Mouse (Mus musculus) gastrocnemius, adult 2 months (tissue): Measurements from ENCODE around the gene Ptprg. TPM values are rescaled to one million over a fixed set of nuclear protein-coding genes. Genes with fewer than 3 reads are reported as not detected.

ENCODE experiments used
- DNase-seq: peaks from one replicate; pipeline ENCODE4 v3.0.0; 2022
- H3K27ac ChIP-seq: fragments of 200-600 bp; 2 replicates; pipeline ENCODE4 v1.8.1; 2022; ENCODE audit warnings: mild to moderate bottlenecking
- H3K4me3 ChIP-seq: fragments of 200-600 bp; 2 replicates; pipeline ENCODE4 v1.8.1; 2022; ENCODE audit warnings: mild to moderate bottlenecking, moderate library complexity
- CTCF ChIP-seq: fragments of 200-600 bp; IDR thresholded peaks from 2 replicates; pipeline ENCODE4 v1.8.1; 2022; ENCODE audit warnings: antibody characterized with exemption, mild to moderate bottlenecking, moderate library complexity
- intact Hi-C: fragments of 180-260 bp; cut with DNase I; formaldehyde crosslinking; loops from one replicate; pipeline ENCODE4 v1.15.1; 2025
- total RNA-seq, 2 experiments: library from RNA; stranded (reverse); gene quantifications; 2 replicates each; pipeline ENCODE4 v1.2.3; 2021

Ptprg gene
- total RNA-seq, 2 experiments from 2014 or later, result 26.3 to 32.5 TPM

- intact Hi-C loops, result no loop called here
- DNase-seq, result no peak
- no peak for TF ChIP-seq CTCF
- Histone ChIP-seq H3K27ac (no peak overlapping the region), H3K4me3 (no peak overlapping the region)
These were observed 56.7 kb downstream of the Ptprg start for GRCm38 (mm10) chr14:11609857-11610582.

- TF ChIP-seq CTCF, result no peak
- no peak for DNase-seq
- Histone ChIP-seq H3K4me3 (no peak overlapping the region), H3K27ac (no peak overlapping the region)
- intact Hi-C loops, result no loop called here
These were observed 59.1 kb downstream of the Ptprg start for GRCm38 (mm10) chr14:11612426-11612825.

- no peak for DNase-seq
- intact Hi-C loops, result no loop called here
- Histone ChIP-seq H3K27ac (no peak overlapping the region), H3K4me3 (no peak overlapping the region)
- TF ChIP-seq CTCF, result no peak
These were observed 59.8 kb downstream of the Ptprg start for GRCm38 (mm10) chr14:11613146-11613545.

GRCm38 (mm10) chr14:11615697-11616096 lies 62.4 kb downstream of the Ptprg start:
- no peak for DNase-seq
- no peak overlapping the region for H3K27ac ChIP-seq
- no peak overlapping the region for H3K4me3 ChIP-seq
- intact Hi-C loops, result no loop called here
- TF ChIP-seq CTCF, result no peak

GRCm38 (mm10) chr14:11617362-11617761 lies 64.0 kb downstream of the Ptprg start:
- no peak for DNase-seq
- H3K4me3 ChIP-seq, result no peak overlapping the region
- no peak for TF ChIP-seq CTCF
- intact Hi-C loops, result no loop called here
- no peak overlapping the region; the same call in 1 of the 2 replicates for H3K27ac ChIP-seq

- intact Hi-C loops, result no loop called here
- no peak overlapping the region for H3K27ac ChIP-seq
- DNase-seq, result no peak
- no peak overlapping the region for H3K4me3 ChIP-seq
- TF ChIP-seq CTCF, result no peak
These were observed 64.9 kb downstream of the Ptprg start for GRCm38 (mm10) chr14:11618140-11618705.

- H3K27ac ChIP-seq, result no peak overlapping the region
- no peak overlapping the region for H3K4me3 ChIP-seq
- intact Hi-C loops, result no loop called here
- no peak for DNase-seq
- no peak for TF ChIP-seq CTCF
These were observed 66.3 kb downstream of the Ptprg start for GRCm38 (mm10) chr14:11619606-11620005.

- no peak for DNase-seq
- no peak for TF ChIP-seq CTCF
These were observed 67.0 kb downstream of the Ptprg start for GRCm38 (mm10) chr14:11620314-11620713.

GRCm38 (mm10) chr14:11620962-11621568 lies 67.7 kb downstream of the Ptprg start:
- no peak for DNase-seq
- intact Hi-C loops, result no loop called here
- Histone ChIP-seq H3K4me3 (no peak overlapping the region), H3K27ac (no peak overlapping the region)
- no peak for TF ChIP-seq CTCF

More at GRCm38 (mm10) chr14:11620314-11620713, 67.0 kb downstream of the Ptprg start:
- intact Hi-C loops, result no loop called here
- no peak overlapping the region for H3K27ac ChIP-seq
- no peak overlapping the region for H3K4me3 ChIP-seq

- intact Hi-C loops, result no loop called here
- TF ChIP-seq CTCF, result no peak
- no peak for DNase-seq
- H3K27ac ChIP-seq, result no peak overlapping the region
- no peak overlapping the region for H3K4me3 ChIP-seq
These were observed 70.2 kb downstream of the Ptprg start for GRCm38 (mm10) chr14:11623576-11623975.

- intact Hi-C loops, result no loop called here
- Histone ChIP-seq H3K4me3 (no peak overlapping the region), H3K27ac (no peak overlapping the region)
- no peak for TF ChIP-seq CTCF
- no peak for DNase-seq
These were observed 77.4 kb downstream of the Ptprg start for GRCm38 (mm10) chr14:11630736-11631135.

GRCm38 (mm10) chr14:11631505-11631904 lies 78.2 kb downstream of the Ptprg start:
- TF ChIP-seq CTCF, result no peak
- Histone ChIP-seq H3K27ac (no peak overlapping the region), H3K4me3 (no peak overlapping the region)
- no peak for DNase-seq
- intact Hi-C loops, result no loop called here

GRCm38 (mm10) chr14:11637673-11638072 lies 84.3 kb downstream of the Ptprg start:
- H3K27ac ChIP-seq, result no peak overlapping the region
- intact Hi-C loops, result no loop called here
- no peak for TF ChIP-seq CTCF
- no peak overlapping the region for H3K4me3 ChIP-seq
- no peak for DNase-seq

- no peak for DNase-seq
- Histone ChIP-seq H3K27ac (no peak overlapping the region), H3K4me3 (no peak overlapping the region)
- intact Hi-C loops, result no loop called here
- no peak for TF ChIP-seq CTCF
These were observed 86.0 kb downstream of the Ptprg start for GRCm38 (mm10) chr14:11639366-11639765.
